Mouse (Mus musculus): ENCODE results near the gene Ly6g5c. TPM values are rescaled to one million over a fixed set of nuclear protein-coding genes. Genes with fewer than 3 reads are reported as not detected.
"Not testable (repeated sequence)": the region's sequence is repeated elsewhere in the genome, so short reads cannot be mapped to it uniquely, and the experiment has no call there.

The Ly6g5c gene
- total RNA-seq, 2 experiments from 2014 or later = not detected

- intact Hi-C loops (cut with DNase I) = no loop called here
These were observed 4.0 kb upstream of the Ly6g5c start for GRCm38 (mm10) chr17:35104079-35104478.

DNA sequence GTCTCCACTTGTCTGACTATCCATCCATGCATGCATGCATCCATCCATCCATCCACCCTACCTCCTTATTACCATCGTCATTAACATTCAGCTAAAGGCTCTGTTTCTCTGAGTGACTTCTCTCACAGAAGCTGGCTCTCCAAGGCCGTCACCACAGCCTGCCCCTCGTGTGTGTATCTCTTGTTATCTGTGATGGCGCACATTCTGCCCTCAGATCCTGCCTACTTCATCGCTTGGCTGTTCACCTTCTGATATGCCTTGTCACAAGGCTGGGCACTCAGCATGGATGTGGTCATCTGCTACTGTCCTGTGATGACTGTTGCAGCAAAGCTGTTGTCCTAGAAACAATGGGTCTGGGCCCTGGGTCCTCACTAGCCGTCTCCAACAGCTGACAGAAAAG lies 3.3 kb upstream of the Ly6g5c start:
- DNase-seq (ENCODE audit: low spot score in 2 of 2) = no peak
- intact Hi-C loops (cut with DNase I) = no loop called here

More at GRCm38 (mm10) chr17:35104079-35104478, 4.0 kb upstream of the Ly6g5c start:
- DNase-seq (ENCODE audit: low spot score in 2 of 2) = no peak

GRCm38 (mm10) chr17:35105740-35106389 lies 2.2 kb upstream of the Ly6g5c start:
- DNase-seq (ENCODE audit: low spot score in 2 of 2) = no peak
- intact Hi-C loops (cut with DNase I) = loop anchor here (1.0 kb wide), 1 partner anchor 85 kb away; no protein-coding TSS in a partner anchor

GRCm38 (mm10) chr17:35106522-35106921 lies 1.6 kb upstream of the Ly6g5c start:
- intact Hi-C loops (cut with DNase I) = loop anchor here (1.0 kb wide), 1 partner anchor 85 kb away; no protein-coding TSS in a partner anchor
- DNase-seq (ENCODE audit: low spot score in 2 of 2) = no peak

- intact Hi-C loops (cut with DNase I) = no loop called here
- DNase-seq (ENCODE audit: low spot score in 2 of 2) = no peak
These were observed 3.7 kb downstream of the Ly6g5c start for GRCm38 (mm10) chr17:35111774-35112173.

DNA sequence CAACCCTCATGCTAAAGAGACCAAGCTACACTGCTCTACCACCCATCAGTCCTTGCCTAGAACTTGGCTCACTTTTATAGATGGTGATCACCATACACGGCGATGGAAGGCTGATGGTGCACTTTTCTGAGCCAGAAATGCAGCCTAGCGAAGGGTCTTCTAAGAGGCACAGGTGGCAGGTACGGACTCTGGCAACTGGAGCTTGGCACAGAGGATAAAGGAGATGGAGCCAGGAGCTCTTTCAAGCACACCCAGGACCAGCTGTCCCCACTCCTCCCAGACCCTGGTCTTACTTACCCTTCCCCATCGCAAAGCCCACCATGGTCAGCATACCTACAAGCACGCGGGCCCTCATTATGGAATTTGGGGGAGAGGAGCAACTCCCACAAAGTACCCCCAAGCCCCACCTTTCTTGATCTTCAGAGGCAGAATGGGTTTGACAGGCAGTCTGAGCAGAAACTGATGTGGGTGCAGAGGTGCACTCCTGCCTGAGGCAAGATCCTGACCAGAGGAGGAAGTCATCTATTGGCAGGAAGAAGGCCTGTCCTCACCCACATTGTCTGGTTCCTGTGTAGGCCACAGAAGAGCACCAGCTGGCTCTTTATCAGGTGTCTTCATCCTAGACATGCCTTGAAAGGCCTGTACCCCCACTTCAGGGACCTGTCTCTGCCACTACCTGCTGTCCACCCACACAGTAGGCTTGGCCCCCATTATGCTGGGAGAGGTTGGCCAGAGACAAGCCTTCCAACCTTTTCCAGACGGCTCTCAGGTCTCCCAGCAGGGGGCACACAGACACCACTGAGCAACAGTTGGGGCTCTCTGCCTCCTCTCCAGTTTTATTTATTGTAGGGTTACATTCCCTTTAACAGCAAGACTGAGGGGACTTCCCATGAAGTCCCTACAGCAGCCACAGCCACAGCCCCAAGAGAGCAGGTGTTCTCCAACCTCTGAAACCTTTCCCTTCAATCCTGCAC lies 7.3 kb downstream of the Ly6g5c start, which contains the start of gene Ly6g5b:
Gene Ly6g5b (minus strand): TSS at position 383 of the 974 bp plus-strand sequence.
- DNase-seq (ENCODE audit: low spot score in 2 of 2) = no peak
- intact Hi-C loops (cut with DNase I) = no loop called here

DNA sequence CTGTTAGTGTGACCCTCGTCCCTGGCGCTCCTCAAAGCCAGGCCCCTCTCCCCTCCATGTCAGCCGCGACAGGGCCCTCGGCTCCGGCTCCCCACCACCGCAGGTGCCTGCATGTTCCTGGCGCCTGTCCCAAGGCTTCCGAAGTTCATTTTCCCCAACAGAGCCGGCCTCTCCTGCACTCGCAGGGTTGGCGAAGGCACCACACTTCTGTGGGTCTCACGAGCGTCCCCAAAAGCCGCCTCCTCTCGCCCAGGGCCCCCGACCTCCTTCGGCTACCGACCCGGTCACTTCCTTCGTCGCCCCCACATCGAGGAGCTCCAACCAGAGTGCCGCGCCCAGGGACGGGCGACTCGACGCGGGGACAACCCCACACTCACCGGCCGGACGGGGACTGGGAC lies 12.7 kb downstream of the Ly6g5c start:
- intact Hi-C loops (cut with DNase I) = loop anchor here (5.0 kb wide), 2 partner anchors 98 to 117 kb away; partner anchors contain the start of gene Nfkbil1
- no peak for DNase-seq (ENCODE audit: low spot score in 2 of 2)

- intact Hi-C loops (cut with DNase I) = loop anchor here (5.0 kb wide), 2 partner anchors 99 to 116 kb away; partner anchors contain the start of gene Nfkbil1
- DNase-seq (ENCODE audit: low spot score in 2 of 2) = peak; percentile 98
These were observed 13.2 kb downstream of the Ly6g5c start, which contains the start of gene Gpank1 for GRCm38 (mm10) chr17:35121143-35121799. Gene Gpank1, plus strand, starts transcription at chr17:35121455.

GRCm38 (mm10) chr17:35121871-35122303 lies 13.8 kb downstream of the Ly6g5c start, which contains the start of gene Csnk2b:
Gene Csnk2b, minus strand, starts transcription at chr17:35122053.
- DNase-seq (ENCODE audit: low spot score in 2 of 2) = peak; percentile 67 to 69
- intact Hi-C loops (cut with DNase I) = loop anchor here (5.0 kb wide), 2 partner anchors 100 to 115 kb away; partner anchors contain the start of gene Nfkbil1

GRCm38 (mm10) chr17:35123287-35123686 lies 15.2 kb downstream of the Ly6g5c start:
- not testable (repeated sequence) for DNase-seq (ENCODE audit: low spot score in 2 of 2)
- intact Hi-C loops (cut with DNase I) = loop anchor here (5.0 kb wide), 2 partner anchors 101 to 114 kb away; partner anchors contain the start of gene Nfkbil1

- intact Hi-C loops (cut with DNase I) = loop anchor here (5.0 kb wide), 2 partner anchors 102 to 113 kb away; partner anchors contain the start of gene Nfkbil1
- DNase-seq (ENCODE audit: low spot score in 2 of 2) = not testable (repeated sequence)
These were observed 16.3 kb downstream of the Ly6g5c start for GRCm38 (mm10) chr17:35124261-35124896.

- DNase-seq (ENCODE audit: low spot score in 2 of 2) = no peak
- intact Hi-C loops (cut with DNase I) = no loop called here
These were observed 17.0 kb downstream of the Ly6g5c start for GRCm38 (mm10) chr17:35125081-35125480.

- intact Hi-C loops (cut with DNase I) = no loop called here
- no peak for DNase-seq (ENCODE audit: low spot score in 2 of 2)
These were observed 17.5 kb downstream of the Ly6g5c start for GRCm38 (mm10) chr17:35125578-35125977.

GRCm38 (mm10) chr17:35126206-35126611 lies 18.1 kb downstream of the Ly6g5c start, which contains the start of gene D17H6S53E:
Gene D17H6S53E, plus strand, starts transcription at chr17:35126373.
- DNase-seq (ENCODE audit: low spot score in 2 of 2) = peak; percentile 69 to 78
- intact Hi-C loops (cut with DNase I) = no loop called here

DNA sequence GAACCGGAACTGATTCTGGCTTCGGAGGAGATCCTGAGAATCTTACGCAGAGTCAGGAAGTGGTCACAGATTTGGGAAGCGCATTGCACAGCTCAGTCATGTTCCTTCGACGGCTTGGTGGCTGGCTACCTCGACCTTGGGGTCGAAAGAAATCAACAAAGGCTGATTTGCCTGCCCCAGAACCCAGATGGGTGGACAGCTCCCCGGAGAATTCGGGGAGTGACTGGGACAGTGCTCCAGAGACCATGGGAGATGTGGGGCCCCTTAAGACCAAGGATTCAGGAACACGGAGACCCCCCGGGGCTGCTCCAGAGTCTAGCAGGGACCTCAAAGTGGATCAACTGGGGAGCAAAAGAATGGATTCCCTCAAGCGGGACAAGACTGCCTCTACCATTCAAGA lies 18.9 kb downstream of the Ly6g5c start:
- no peak for DNase-seq (ENCODE audit: low spot score in 2 of 2)
- intact Hi-C loops (cut with DNase I) = no loop called here

- intact Hi-C loops (cut with DNase I) = no loop called here
- no peak for DNase-seq (ENCODE audit: low spot score in 2 of 2)
These were observed 20.9 kb downstream of the Ly6g5c start for GRCm38 (mm10) chr17:35128996-35129395.

GRCm38 (mm10) chr17:35131038-35131437 lies 23.0 kb downstream of the Ly6g5c start:
- intact Hi-C loops (cut with DNase I) = no loop called here
- DNase-seq (ENCODE audit: low spot score in 2 of 2) = no peak

- intact Hi-C loops (cut with DNase I) = no loop called here
- no peak for DNase-seq (ENCODE audit: low spot score in 2 of 2)
These were observed 23.6 kb downstream of the Ly6g5c start, which contains the start of gene Apom for GRCm38 (mm10) chr17:35131500-35132173. Gene Apom, minus strand, starts transcription at chr17:35132050.
